Mouse (Mus musculus): ENCODE results near the gene Abcd3. TPM values are rescaled to one million over a fixed set of nuclear protein-coding genes. Genes with fewer than 3 reads are reported as not detected.

The Abcd3 gene
- polyA plus RNA-seq (2015; fragmentation: Illumina TruSeq; extraction: RNeasy Lipid Tissue Mini Kit (QIAGEN cat#74804); ENCODE audit: low read depth, low replicate concordance) = 58.9 TPM

DNA sequence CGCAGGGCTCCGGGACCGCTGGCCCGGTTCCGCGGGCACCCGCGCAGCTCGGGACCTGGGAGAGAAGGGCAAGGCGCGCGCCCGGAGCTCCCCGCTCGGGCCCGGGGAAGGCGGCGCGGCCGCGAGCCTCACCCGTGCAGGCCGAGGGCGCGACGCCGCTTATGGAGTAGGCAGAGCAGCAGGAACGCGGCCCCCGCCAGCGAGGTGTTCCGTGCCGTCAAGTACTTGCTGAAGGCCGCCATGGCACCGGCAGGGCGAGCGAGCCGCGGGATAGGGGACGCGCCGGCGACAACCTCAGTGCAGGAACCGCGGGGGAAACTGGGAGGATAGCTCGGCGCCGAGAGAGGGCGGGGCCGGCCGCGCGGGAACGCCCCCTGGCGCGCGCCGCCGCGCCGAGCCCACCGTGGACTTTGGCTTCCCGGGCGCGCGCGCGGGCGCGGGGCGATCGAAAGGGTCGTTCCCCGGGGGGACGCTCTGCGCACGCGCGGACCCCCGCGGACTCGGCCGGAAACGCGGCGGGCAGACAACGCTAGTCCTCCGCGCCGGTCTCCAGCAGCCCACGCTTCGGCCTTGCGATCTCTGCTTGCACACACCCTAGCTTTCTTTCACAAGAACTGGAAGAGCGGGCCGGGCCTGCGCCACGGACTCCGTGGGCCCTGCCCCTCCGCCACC lies at the start of gene Abcd3:
TSS of gene Abcd3 (minus strand) at position 426 of the 672 bp plus-strand sequence.

DNA sequence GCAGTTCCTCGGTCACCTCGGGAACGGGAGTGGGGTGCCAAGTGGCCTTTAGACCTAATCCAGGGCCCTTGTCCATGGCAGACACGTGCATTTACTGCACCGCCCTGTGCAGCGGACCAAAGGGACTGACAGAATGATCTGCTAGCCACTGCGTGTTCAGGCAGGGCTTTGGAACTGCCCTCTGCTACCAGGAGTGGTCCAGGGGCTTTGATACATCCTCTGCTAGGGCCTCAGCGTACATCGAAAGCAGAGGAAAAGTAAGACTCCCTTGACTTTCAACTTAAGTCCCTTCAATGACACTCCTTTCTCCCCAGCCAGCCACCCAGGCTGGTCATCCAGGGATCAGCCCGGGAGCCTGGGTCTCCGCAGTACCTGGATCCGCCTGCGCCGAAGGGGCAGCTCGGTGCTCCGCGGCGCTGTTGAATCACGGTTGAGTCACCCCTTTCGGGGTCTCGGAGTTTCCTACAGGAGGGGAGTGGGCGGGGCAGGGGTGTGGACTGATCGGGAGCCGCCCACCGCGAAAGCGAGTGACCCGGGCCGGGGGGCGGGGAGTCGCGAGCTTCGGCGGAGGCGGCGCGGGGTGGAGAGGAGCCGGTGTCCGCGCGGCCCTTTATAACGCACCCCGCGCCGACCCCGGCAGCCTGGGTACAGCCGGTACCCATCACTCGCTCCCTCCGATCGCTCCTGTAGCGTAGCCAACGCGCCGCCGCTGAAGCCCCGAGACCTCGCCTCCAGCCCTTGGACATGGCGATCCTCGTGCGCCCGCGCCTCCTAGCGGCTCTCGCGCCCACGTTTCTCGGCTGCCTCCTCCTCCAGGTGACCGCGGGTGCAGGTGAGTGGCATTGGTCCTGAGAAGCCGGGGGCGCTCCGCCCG lies 91.9 kb downstream of the Abcd3 start, which contains the start of gene F3:
TSS of gene F3 (plus strand) at position 567 of the 874 bp plus-strand sequence.

Other genes starting within 250 kb of the Abcd3 start
- gene 4930432M17Rik, start 144.5 kb downstream of the Abcd3 start, polyA plus RNA-seq (2015; fragmentation: Illumina TruSeq; extraction: RNeasy Lipid Tissue Mini Kit (QIAGEN cat#74804); ENCODE audit: low read depth, low replicate concordance) = not detected
- gene F3, start 91.8 kb downstream of the Abcd3 start, polyA plus RNA-seq (2015; fragmentation: Illumina TruSeq; extraction: RNeasy Lipid Tissue Mini Kit (QIAGEN cat#74804); ENCODE audit: low read depth, low replicate concordance) = 58.0 TPM
- 22.2 TPM for gene Arhgap29, start 137.2 kb upstream of the Abcd3 start, polyA plus RNA-seq (2015; fragmentation: Illumina TruSeq; extraction: RNeasy Lipid Tissue Mini Kit (QIAGEN cat#74804); ENCODE audit: low read depth, low replicate concordance)
- gene Abca4, start 229.1 kb upstream of the Abcd3 start, polyA plus RNA-seq (2015; fragmentation: Illumina TruSeq; extraction: RNeasy Lipid Tissue Mini Kit (QIAGEN cat#74804); ENCODE audit: low read depth, low replicate concordance) = 3.1 TPM